Mouse (Mus musculus) olfactory bulb, adult 2 months (tissue): ENCODE results near the gene Fam171a1. TPM values are rescaled to one million over a fixed set of nuclear protein-coding genes. Genes with fewer than 3 reads are reported as not detected.
"Not testable (repeated sequence)": the region's sequence is repeated elsewhere in the genome, so short reads cannot be mapped to it uniquely, and the experiment has no call there.

Experiments used
- H3K27ac ChIP-seq: fragments of 200-500 bp; 2 replicates; pipeline ENCODE4 v1.5.1; 2012; ENCODE audit warnings: low read depth, low read length; ENCODE audit not compliant: insufficient read depth
- H3K4me1 ChIP-seq: fragments of 200-500 bp; 2 replicates; pipeline ENCODE4 v1.6.1; 2012; ENCODE audit warnings: low read length; ENCODE audit not compliant: control insufficient read depth, insufficient read depth
- H3K4me3 ChIP-seq: fragments of 200-500 bp; 2 replicates; pipeline ENCODE4 v1.5.1; 2012; ENCODE audit warnings: mild to moderate bottlenecking, low read depth, low read length, moderate library complexity; ENCODE audit not compliant: insufficient read depth
- CTCF ChIP-seq: fragments of 200-500 bp; IDR thresholded peaks from 2 replicates; pipeline ENCODE4 v1.5.1; 2012; ENCODE audit warnings: low read depth, mild to moderate bottlenecking, low read length, moderate library complexity; ENCODE audit not compliant: insufficient read depth
- POLR2A ChIP-seq: fragments of 200-500 bp; IDR thresholded peaks from 2 replicates; pipeline ENCODE4 v1.6.1; 2012; ENCODE audit warnings: mild to moderate bottlenecking, low read depth, low read length, moderate library complexity; ENCODE audit not compliant: insufficient read depth
- WGBS: fragments of 180-500 bp; shearing (Covaris S2); methylation state at CpG from one replicate; pipeline ENCODE4 v1.1.7; 2018; 5-methylcytosine and 5-hydroxymethylcytosine counted together
- polyA plus RNA-seq: library from polyadenylated mRNA; stranded (reverse); fragments of >200 nt; gene quantifications from 2 replicates; pipeline ENCODE4 v1.2.4, GENCODE M21; 2012; ENCODE audit warnings: low replicate concordance; ENCODE audit not compliant: missing spikeins, insufficient read depth, insufficient read length

The Fam171a1 gene
- not detected in 2 replicates for polyA plus RNA-seq

DNA sequence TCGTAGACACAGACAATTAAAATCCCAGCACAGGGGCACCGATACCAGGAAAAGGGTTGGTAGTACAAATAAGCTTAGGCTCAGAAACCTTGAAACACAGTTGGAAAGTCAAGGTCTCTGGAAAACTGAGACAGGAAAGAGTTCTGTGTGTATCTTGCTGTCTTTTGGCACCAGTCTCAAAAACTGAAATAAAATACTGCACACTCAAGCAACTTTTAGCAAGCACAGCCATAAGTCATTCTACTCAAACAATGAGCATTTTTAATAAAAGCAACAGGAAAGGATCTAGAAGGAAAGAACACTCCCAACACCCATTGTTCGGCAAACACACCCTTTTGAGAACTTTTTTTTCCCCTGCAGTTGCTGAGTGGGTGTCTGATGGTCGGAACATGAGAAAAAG is at the start of gene Fam171a1:
Fam171a1 (plus strand) TSS at position 359 of the 400 bp plus-strand sequence.
- no peak for TF ChIP-seq CTCF
- TF ChIP-seq POLR2A: no peak
- Histone ChIP-seq H3K27ac (no peak within 1 kb of the TSS), H3K4me1 (no peaks in the 10 kb centered on the region), H3K4me3 (no peak within 1 kb of the TSS)
- 63% methylated on average over 4 of the region's 4 CpGs for WGBS

DNA sequence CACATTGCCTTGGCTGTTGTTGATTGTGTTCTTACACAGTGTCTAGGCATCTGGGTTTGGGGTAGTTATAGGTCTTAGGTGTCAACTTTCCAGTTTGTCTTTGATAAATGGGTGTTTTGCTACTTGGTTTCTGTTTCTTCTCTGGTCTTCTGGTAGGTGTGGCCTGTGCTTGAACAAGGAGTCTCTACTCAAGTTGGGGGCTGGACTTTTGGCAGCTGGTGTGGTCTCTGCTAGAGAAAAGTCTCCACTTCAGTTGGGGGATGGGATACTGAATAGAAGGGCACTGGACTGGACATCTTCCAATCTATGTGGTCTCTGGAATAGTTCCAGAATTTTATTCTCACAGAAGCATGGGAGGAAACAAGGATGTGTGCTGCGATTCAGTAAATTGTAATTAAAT is 44.9 kb upstream of the Fam171a1 start:
- H3K4me1 ChIP-seq: no peaks in the 10 kb centered on the region
- H3K4me3 ChIP-seq: no peak overlapping the region
- TF ChIP-seq POLR2A (no peak), CTCF (no peak)
- no peak overlapping the region for H3K27ac ChIP-seq
- WGBS: 85% methylated on average over 1 of the region's 1 CpGs

DNA sequence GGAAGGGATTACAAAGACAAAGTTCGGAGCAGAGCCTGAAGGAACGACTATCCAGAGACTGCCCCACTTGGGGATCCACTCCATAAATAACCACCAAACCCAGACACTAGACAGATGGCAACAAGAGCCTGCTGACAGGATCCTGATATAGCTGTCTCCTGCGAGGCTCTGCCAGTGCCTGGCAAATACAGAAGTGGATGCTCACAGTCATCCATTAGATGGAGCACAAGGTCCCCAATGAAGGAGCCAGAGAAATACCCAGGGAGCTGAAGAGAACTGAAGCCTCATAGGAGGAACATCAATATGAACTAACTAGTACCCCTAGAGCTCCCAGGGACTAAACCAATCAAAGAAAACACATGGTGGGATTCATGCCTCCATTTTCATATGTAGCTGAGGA is 25.7 kb upstream of the Fam171a1 start:
- not testable (repeated sequence) for H3K4me3 ChIP-seq, H3K4me1 ChIP-seq, H3K27ac ChIP-seq
- 85% methylated on average over 3 of the region's 3 CpGs for WGBS

DNA sequence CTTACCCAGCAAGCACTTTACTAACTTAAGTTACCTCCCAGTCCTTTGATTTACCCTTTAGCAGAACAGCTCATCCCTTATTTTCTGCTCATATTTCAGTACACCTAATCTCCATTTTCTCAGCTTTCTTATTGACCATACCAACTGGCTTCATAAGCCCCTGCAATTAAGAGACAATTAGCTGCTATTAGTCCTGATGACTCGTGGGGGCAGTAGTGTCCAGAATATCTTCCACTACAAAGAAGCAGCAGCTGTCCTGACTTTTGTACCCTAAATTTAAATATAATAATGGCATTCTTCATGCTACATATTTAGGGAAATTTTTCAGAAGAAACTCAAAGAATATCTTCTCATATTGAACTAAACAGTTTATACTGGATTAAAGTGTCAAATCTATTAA is 24.8 kb upstream of the Fam171a1 start:
- H3K27ac ChIP-seq: no peak overlapping the region
- no peak overlapping the region for H3K4me3 ChIP-seq
- TF ChIP-seq CTCF (no peak), POLR2A (no peak)
- WGBS: 13% methylated on average over 1 of the region's 1 CpGs
- H3K4me1 ChIP-seq: no peaks in the 10 kb centered on the region

DNA sequence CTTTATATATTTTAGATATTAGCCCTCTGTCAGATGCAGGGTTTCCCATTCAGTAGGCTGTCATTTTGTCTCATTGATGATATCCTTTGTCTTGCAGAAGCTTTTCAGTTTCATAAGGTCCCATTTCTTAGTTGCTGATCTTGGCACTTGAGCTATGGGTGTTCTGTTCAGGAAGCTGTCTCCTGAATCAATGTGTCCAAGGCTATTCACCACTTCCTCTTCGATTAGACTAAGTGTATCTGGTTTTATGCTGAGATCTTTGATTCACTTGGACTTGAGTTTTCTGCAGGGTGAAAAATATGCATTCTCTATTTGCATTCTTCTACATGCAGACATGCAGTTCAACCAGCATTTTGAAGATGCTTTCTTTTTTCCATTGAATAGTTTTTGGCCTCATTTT is 17.9 kb upstream of the Fam171a1 start:
- 56% methylated on average over 1 of the region's 1 CpGs for WGBS
- Histone ChIP-seq H3K27ac (no peak overlapping the region), H3K4me3 (no peak overlapping the region), H3K4me1 (no peaks in the 10 kb centered on the region)
- TF ChIP-seq POLR2A (no peak), CTCF (no peak)

DNA sequence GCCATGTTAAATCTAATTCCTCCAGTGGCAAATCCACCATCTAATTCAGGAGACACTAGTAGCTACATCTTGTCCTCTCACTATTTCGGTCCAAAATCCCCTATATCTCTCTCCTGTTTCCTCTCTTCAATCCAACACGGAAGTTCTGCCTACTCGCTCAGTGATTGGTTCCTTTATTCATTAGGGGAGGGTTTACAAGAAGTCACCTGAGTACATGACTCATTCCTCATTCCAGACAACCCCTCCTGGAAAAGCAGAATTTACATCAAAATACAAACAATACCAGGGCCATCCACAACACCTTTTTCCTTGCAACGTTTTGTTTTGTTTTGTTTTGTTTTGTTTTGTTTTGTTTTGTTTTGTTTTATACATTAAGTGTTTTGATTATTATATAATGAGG is 14.1 kb upstream of the Fam171a1 start:
- Histone ChIP-seq H3K4me3 (no peak overlapping the region), H3K27ac (no peak overlapping the region), H3K4me1 (no peaks in the 10 kb centered on the region)
- TF ChIP-seq CTCF: no peak
- no peak for TF ChIP-seq POLR2A
- 78% methylated on average over 4 of the region's 4 CpGs for WGBS

DNA sequence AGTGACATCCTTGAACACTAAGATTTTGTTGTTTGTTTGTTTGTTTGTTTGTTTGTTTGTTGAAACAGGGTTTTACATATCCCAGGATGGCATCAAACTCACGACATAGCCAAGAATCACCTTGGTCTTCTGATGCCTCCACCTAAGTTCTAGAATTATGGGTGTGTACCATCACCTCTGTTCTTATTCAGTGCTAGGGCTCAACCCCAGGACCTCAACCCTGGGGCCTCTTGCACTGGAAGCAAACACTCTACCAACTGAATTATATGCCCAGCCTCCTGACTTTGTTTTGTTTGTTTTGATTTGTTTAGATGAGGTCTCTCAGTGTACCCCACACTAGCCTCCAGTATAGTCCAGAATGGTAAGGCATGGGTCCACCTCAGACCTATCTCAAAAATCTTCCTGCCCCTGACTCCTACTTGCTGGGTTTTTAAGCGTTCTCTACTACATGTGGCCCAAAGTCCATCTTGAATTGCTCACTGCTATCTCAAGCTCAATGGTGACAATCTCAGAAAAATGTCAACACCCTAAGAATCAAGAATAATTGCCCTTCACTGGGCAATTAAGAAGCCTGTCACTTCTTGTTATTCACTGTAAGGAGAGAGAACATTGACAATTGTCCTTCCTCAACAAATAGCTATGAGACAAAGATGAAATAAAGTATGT is 12.6 kb upstream of the Fam171a1 start:
- no peaks in the 10 kb centered on the region for H3K4me1 ChIP-seq
- no peak overlapping the region for H3K27ac ChIP-seq
- TF ChIP-seq CTCF: no peak
- no peak overlapping the region for H3K4me3 ChIP-seq
- WGBS: 74% methylated on average over 2 of the region's 2 CpGs

DNA sequence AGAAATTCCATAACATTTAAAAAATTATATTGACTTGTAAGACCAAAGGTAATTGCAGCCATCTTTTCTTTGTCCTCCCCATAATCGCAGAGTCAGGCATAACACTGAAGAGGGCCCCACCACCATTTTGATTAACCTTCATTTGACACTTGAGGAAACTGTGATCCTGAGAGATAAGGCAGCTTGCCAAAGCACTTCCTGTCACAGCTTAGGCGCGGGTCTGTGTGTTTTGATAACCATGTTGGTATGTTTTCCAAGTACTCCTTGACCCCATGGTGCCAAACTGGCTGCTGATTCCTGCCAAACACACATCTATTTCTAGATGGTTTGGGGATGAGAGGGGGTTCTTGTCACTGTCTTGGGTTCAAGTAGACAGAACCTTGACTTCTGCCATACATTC is 11.7 kb upstream of the Fam171a1 start:
- WGBS: 85% methylated on average over 3 of the region's 3 CpGs

DNA sequence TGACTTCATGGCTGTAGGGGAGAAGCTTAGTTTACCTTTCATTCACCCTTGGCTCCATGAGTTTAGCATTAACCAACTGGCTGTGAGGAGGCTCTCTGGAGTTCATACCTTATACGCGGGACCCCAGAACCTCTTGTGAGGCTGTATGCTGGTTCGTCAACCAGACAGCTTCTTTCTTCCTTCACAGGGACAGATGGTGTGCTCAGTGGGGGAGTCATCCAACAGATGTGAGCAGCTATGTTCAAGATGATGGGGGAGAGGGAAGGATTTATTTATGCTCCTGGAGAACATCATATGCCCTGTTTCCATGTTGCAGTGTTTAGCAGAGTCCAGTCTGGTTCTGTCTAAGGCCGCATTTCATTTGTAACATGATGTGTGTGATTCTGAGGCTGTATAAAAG is 6.6 kb upstream of the Fam171a1 start:
- Histone ChIP-seq H3K27ac (no peak overlapping the region), H3K4me3 (no peak overlapping the region), H3K4me1 (no peaks in the 10 kb centered on the region)
- TF ChIP-seq POLR2A (no peak), CTCF (no peak)
- 90% methylated on average over 4 of the region's 4 CpGs for WGBS

More for the DNA sequence above, 11.7 kb upstream of the Fam171a1 start:
- H3K27ac ChIP-seq: no peak overlapping the region
- no peak overlapping the region for H3K4me3 ChIP-seq
- TF ChIP-seq CTCF: no peak
- no peak for TF ChIP-seq POLR2A
- no peaks in the 10 kb centered on the region for H3K4me1 ChIP-seq

DNA sequence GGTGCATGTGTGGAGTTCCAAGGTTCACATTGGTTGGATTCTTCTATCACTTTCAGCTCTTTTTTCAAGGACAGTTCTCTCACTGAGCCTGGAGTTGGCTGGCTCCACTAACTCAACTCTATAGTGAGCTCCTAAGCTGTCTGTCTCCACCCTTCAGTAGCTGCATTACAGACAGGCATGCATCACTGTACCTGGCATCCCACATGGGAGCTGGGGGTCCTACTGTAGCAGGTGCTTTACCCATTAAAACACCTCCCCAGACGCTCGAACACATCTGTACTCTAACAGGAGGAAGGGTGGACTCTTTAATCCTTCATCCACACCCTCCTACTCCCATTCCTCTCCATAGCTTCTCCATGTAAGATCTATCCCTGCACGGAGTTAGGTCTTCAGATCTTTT is 5.6 kb upstream of the Fam171a1 start:
- no peaks in the 10 kb centered on the region for H3K4me1 ChIP-seq
- H3K4me3 ChIP-seq: no peak overlapping the region
- 97% methylated on average over 3 of the region's 3 CpGs for WGBS
- no peak overlapping the region for H3K27ac ChIP-seq
- TF ChIP-seq POLR2A: no peak
- no peak for TF ChIP-seq CTCF
